Mouse (Mus musculus): ENCODE data around the gene Gzme. TPM values are rescaled to one million over a fixed set of nuclear protein-coding genes. Genes with fewer than 3 reads are reported as not detected.

Gene Gzme
- polyA plus RNA-seq, 1 experiment from 2014 or later = not detected

GRCm38 (mm10) chr14:56103452-56103851 is 17.0 kb downstream of the Gzme start:
- Histone ChIP-seq H3K36me3 (no peaks in the 10 kb centered on the region), H3K9me3 (no peaks in the 10 kb centered on the region), H3K27me3 (no peaks in the 10 kb centered on the region), H3K9ac (no peak overlapping the region), H3K27ac (replicated peaks) (no peak overlapping the region), H3K4me1 (replicated peaks) (no peaks in the 10 kb centered on the region), H3K4me2 (no peak overlapping the region), H3K4me3 (no peak overlapping the region)
- 75% methylated on average over 3 of the region's 3 CpGs for WGBS
- ATAC-seq (ENCODE audit: low read depth) = no peak

GRCm38 (mm10) chr14:56102386-56102785 is 18.0 kb downstream of the Gzme start, which contains the start of gene Ctsg:
TSS of gene Ctsg (minus strand) at chr14:56102574.
- Histone ChIP-seq H3K4me2 (no peak within 1 kb of the TSS), H3K9me3 (no peaks in the 10 kb centered on the region), H3K4me3 (no peak within 1 kb of the TSS), H3K36me3 (no peaks in the 10 kb centered on the region), H3K27me3 (no peaks in the 10 kb centered on the region), H3K27ac (replicated peaks) (no peak within 1 kb of the TSS), H3K9ac (no peak within 1 kb of the TSS), H3K4me1 (replicated peaks) (no peaks in the 10 kb centered on the region)
- WGBS = 78% methylated on average over 10 of the region's 10 CpGs
- ATAC-seq (ENCODE audit: low read depth) = no peak

- Histone ChIP-seq H3K4me2 (no peak overlapping the region), H3K4me1 (replicated peaks) (no peaks in the 10 kb centered on the region), H3K9me3 (no peaks in the 10 kb centered on the region), H3K4me3 (no peak overlapping the region), H3K27me3 (no peaks in the 10 kb centered on the region), H3K36me3 (no peaks in the 10 kb centered on the region), H3K27ac (replicated peaks) (no peak overlapping the region), H3K9ac (no peak overlapping the region)
- WGBS = 81% methylated on average over 4 of the region's 4 CpGs
- no peak for ATAC-seq (ENCODE audit: low read depth)
Measured at GRCm38 (mm10) chr14:56098940-56099339, 21.5 kb downstream of the Gzme start.

- H3K9ac ChIP-seq = no peak overlapping the region
- no peaks in the 10 kb centered on the region for H3K9me3 ChIP-seq
- H3K4me3 ChIP-seq = no peak overlapping the region
- H3K27me3 ChIP-seq = no peaks in the 10 kb centered on the region
- no peak overlapping the region for H3K4me2 ChIP-seq
- 85% methylated on average over 1 of the region's 1 CpGs for WGBS
- no peak overlapping the region for H3K27ac ChIP-seq (replicated peaks)
- no peaks in the 10 kb centered on the region for H3K4me1 ChIP-seq (replicated peaks)
- no peak for ATAC-seq (ENCODE audit: low read depth)
- no peaks in the 10 kb centered on the region for H3K36me3 ChIP-seq
Measured at GRCm38 (mm10) chr14:56097597-56097996, 22.8 kb downstream of the Gzme start.

- no peaks in the 10 kb centered on the region for H3K4me1 ChIP-seq (replicated peaks)
- no peak overlapping the region for H3K9ac ChIP-seq
- H3K27ac ChIP-seq (replicated peaks) = no peak overlapping the region
- no peak overlapping the region for H3K4me3 ChIP-seq
- no peaks in the 10 kb centered on the region for H3K27me3 ChIP-seq
- no peak for ATAC-seq (ENCODE audit: low read depth)
- H3K9me3 ChIP-seq = no peaks in the 10 kb centered on the region
- no peak overlapping the region for H3K4me2 ChIP-seq
- WGBS = 76% methylated on average over 2 of the region's 2 CpGs
- H3K36me3 ChIP-seq = no peaks in the 10 kb centered on the region
Measured at GRCm38 (mm10) chr14:56093353-56093752, 27.1 kb downstream of the Gzme start.

GRCm38 (mm10) chr14:56086711-56087110 is 33.7 kb downstream of the Gzme start:
- Histone ChIP-seq H3K4me3 (no peak overlapping the region), H3K36me3 (no peaks in the 10 kb centered on the region), H3K9me3 (no peaks in the 10 kb centered on the region), H3K9ac (no peak overlapping the region), H3K27me3 (no peaks in the 10 kb centered on the region), H3K4me2 (no peak overlapping the region), H3K4me1 (replicated peaks) (no peaks in the 10 kb centered on the region), H3K27ac (replicated peaks) (no peak overlapping the region)
- no peak for ATAC-seq (ENCODE audit: low read depth)
- WGBS = 76% methylated on average over 3 of the region's 3 CpGs

- no peak within 1 kb of the TSS for H3K4me2 ChIP-seq
- no peak within 1 kb of the TSS for H3K27ac ChIP-seq (replicated peaks)
- no peaks in the 10 kb centered on the region for H3K9me3 ChIP-seq
- H3K4me1 ChIP-seq (replicated peaks) = no peaks in the 10 kb centered on the region
- H3K27me3 ChIP-seq = no peaks in the 10 kb centered on the region
- H3K36me3 ChIP-seq = no peaks in the 10 kb centered on the region
- no peak within 1 kb of the TSS for H3K4me3 ChIP-seq
- ATAC-seq (ENCODE audit: low read depth) = no peak
- H3K9ac ChIP-seq = no peak within 1 kb of the TSS
- WGBS = 98% methylated on average over 2 of the region's 2 CpGs
Measured at GRCm38 (mm10) chr14:56085167-56085566, 35.3 kb downstream of the Gzme start, which contains the start of gene Mcpt8. TSS of gene Mcpt8 (minus strand) at chr14:56085273.

- Histone ChIP-seq H3K4me1 (replicated peaks) (no peaks in the 10 kb centered on the region), H3K9ac (no peak overlapping the region), H3K27ac (replicated peaks) (no peak overlapping the region), H3K4me2 (no peak overlapping the region), H3K36me3 (no peaks in the 10 kb centered on the region), H3K4me3 (no peak overlapping the region), H3K27me3 (no peaks in the 10 kb centered on the region), H3K9me3 (no peaks in the 10 kb centered on the region)
- WGBS = 75% methylated on average over 4 of the region's 4 CpGs
- no peak for ATAC-seq (ENCODE audit: low read depth)
Measured at GRCm38 (mm10) chr14:56082016-56082415, 38.4 kb downstream of the Gzme start.

Small RNA genes lying within 50 kb of the gene (microRNA-seq; reads per million reads assigned to microRNA genes)
- gene Mir6949 = not detected

Other genes with a start within 250 kb of the Gzme start
- gene Cbln3, start 236.2 kb downstream of the Gzme start, polyA plus RNA-seq (2015; fragmentation: Nextera tagmentation; extraction: Ambion mirVana) = 0.19 and 0.25 TPM in 2 replicates
- 10.5 and 11.1 TPM in 2 replicates for gene Khnyn, start 235.7 kb downstream of the Gzme start, polyA plus RNA-seq (2015; fragmentation: Nextera tagmentation; extraction: Ambion mirVana)
- gene Sdr39u1, start 220.3 kb downstream of the Gzme start, polyA plus RNA-seq (2015; fragmentation: Nextera tagmentation; extraction: Ambion mirVana) = 105 and 109 TPM in 2 replicates
- 0.47 TPM in 1 of 2 replicates, not detected in the other for gene Cma1, start 175.9 kb downstream of the Gzme start, polyA plus RNA-seq (2015; fragmentation: Nextera tagmentation; extraction: Ambion mirVana)
- not detected in 2 replicates for gene Cma2, start 169.6 kb downstream of the Gzme start, polyA plus RNA-seq (2015; fragmentation: Nextera tagmentation; extraction: Ambion mirVana)
- gene Mcpt1, start 102.7 kb downstream of the Gzme start, polyA plus RNA-seq (2015; fragmentation: Nextera tagmentation; extraction: Ambion mirVana) = not detected in 2 replicates
- gene Mcpt9, start 90.1 kb downstream of the Gzme start, polyA plus RNA-seq (2015; fragmentation: Nextera tagmentation; extraction: Ambion mirVana) = not detected in 2 replicates
- not detected in 2 replicates for gene Mcpt2, start 78.6 kb downstream of the Gzme start, polyA plus RNA-seq (2015; fragmentation: Nextera tagmentation; extraction: Ambion mirVana)
- not detected in 2 replicates for gene Mcpt4, start 58.3 kb downstream of the Gzme start, polyA plus RNA-seq (2015; fragmentation: Nextera tagmentation; extraction: Ambion mirVana)
- not detected in 2 replicates for gene Mcpt8, start 35.4 kb downstream of the Gzme start, polyA plus RNA-seq (2015; fragmentation: Nextera tagmentation; extraction: Ambion mirVana)
- not detected in 2 replicates for gene Ctsg, start 18.1 kb downstream of the Gzme start, polyA plus RNA-seq (2015; fragmentation: Nextera tagmentation; extraction: Ambion mirVana)
- gene Gzmd, start 12.0 kb upstream of the Gzme start, polyA plus RNA-seq (2015; fragmentation: Nextera tagmentation; extraction: Ambion mirVana) = not detected in 2 replicates
- not detected in 2 replicates for gene Gzmg, start 39.0 kb upstream of the Gzme start, polyA plus RNA-seq (2015; fragmentation: Nextera tagmentation; extraction: Ambion mirVana)
- not detected in 2 replicates for gene Gzmn, start 54.0 kb upstream of the Gzme start, polyA plus RNA-seq (2015; fragmentation: Nextera tagmentation; extraction: Ambion mirVana)
- gene Gzmf, start 90.8 kb upstream of the Gzme start, polyA plus RNA-seq (2015; fragmentation: Nextera tagmentation; extraction: Ambion mirVana) = not detected in 2 replicates
- not detected in 2 replicates for gene Gzmc, start 114.0 kb upstream of the Gzme start, polyA plus RNA-seq (2015; fragmentation: Nextera tagmentation; extraction: Ambion mirVana)
- not detected in 2 replicates for gene Gzmb, start 141.6 kb upstream of the Gzme start, polyA plus RNA-seq (2015; fragmentation: Nextera tagmentation; extraction: Ambion mirVana)
- 0.07 and 0.15 TPM in 2 replicates for gene Atp12a, start 244.4 kb upstream of the Gzme start, polyA plus RNA-seq (2015; fragmentation: Nextera tagmentation; extraction: Ambion mirVana)